In genomic region chr6:54057661-54058060, GRCm38 (mm10) we compare ENCODE assay signal across 16 mouse cellular contexts. TPM values are rescaled to one million over a fixed set of nuclear protein-coding genes. Genes with fewer than 3 reads are reported as not detected.
DNase-seq lines count a peak whose midpoint lies in the region; ATAC-seq and TF ChIP-seq lines count a peak whose summit lies in the region.
"Had no signal": no experiment of that assay in that cellular context is flagged by ENCODE, and none has a peak within 500 bp of the region (broad histone marks: within the 10 kb centered on the region; RNA-seq: fewer than 3 reads in every experiment).

No protein-coding gene starts in this region.

- no peaks in the 10 kb centered on the region for H3K9me3 ChIP-seq in liver, postnatal 0 days (ENCODE audit: low read length)
- H3K9me3 ChIP-seq: midbrain, embryonic 12.5 days; neural tube, embryonic 15.5 days had no signal

- TF ChIP-seq CTCF in liver, postnatal 0 days (IDR thresholded peaks at IDR 0.05; ENCODE audit: low read depth), result peak; percentile 21; the same call in 1 of the 2 replicates

- peak; percentile 74 for DNase-seq in heart, adult 11 months
- no peak for DNase-seq in heart, adult 8-10 months (ENCODE audit: low spot score)
- no peak for DNase-seq in liver, postnatal 0 days
- DNase-seq in liver (no peak), ES-CJ7 (ENCODE audit: low read depth, low spot score) (peak; percentile 64)
- DNase-seq in splenic B cell, adult 2 months (ENCODE audit: low read depth, low spot score), result peak; percentile 12
- DNase-seq in heart, adult 9 months (ENCODE audit: low spot score in 2 of 2), result no peak
- DNase-seq: heart, postnatal 4 days; lung, adult 18-20 months; lung, postnatal 36 days had no signal

- H3K4me3 ChIP-seq in liver, postnatal 0 days (ENCODE audit: low read depth, low read length), result no peak overlapping the region
- H3K4me3 ChIP-seq: erythroblast, embryonic 14.5 days; midbrain, embryonic 12.5 days; myocyte; neural tube, embryonic 15.5 days had no signal

- WGBS in liver, postnatal 0 days (ENCODE audit: insufficient replicate concordance), result 80% methylated on average over 10 of the region's 10 CpGs

- no peaks in the 10 kb centered on the region for H3K36me3 ChIP-seq in liver, postnatal 0 days (replicated peaks; ENCODE audit: insufficient read depth, low read length)
- H3K36me3 ChIP-seq in splenic B cell, adult 2 months (ENCODE audit: control insufficient read depth, insufficient read depth, low read length, poor library complexity, severe bottlenecking), result no peaks in the 10 kb centered on the region
- H3K36me3 ChIP-seq: midbrain, embryonic 12.5 days; neural tube, embryonic 15.5 days had no signal

- no peaks in the 10 kb centered on the region for H3K27me3 ChIP-seq in liver, postnatal 0 days (ENCODE audit: insufficient read depth, low read length)
- H3K27me3 ChIP-seq in splenic B cell, adult 2 months (ENCODE audit: control insufficient read depth, insufficient read depth, low read length, poor library complexity, severe bottlenecking), result no peaks in the 10 kb centered on the region
- H3K27me3 ChIP-seq: midbrain, embryonic 12.5 days; neural tube, embryonic 15.5 days had no signal

- ATAC-seq in liver, postnatal 0 days, result no peak
- ATAC-seq: forebrain, embryonic 14.5 days; inflammation-experienced regulatory T-cells, adult 6 months had no signal

- no peak overlapping the region for H3K27ac ChIP-seq in liver, postnatal 0 days (ENCODE audit: low read depth)
- H3K27ac ChIP-seq: midbrain, embryonic 12.5 days; neural tube, embryonic 15.5 days had no signal

- no peak for TF ChIP-seq EP300 in liver, postnatal 0 days (IDR thresholded peaks at IDR 0.05; ENCODE audit: low read depth)

- H3K9ac ChIP-seq in liver, postnatal 0 days (replicated peaks), result no peak overlapping the region
- H3K9ac ChIP-seq: midbrain, embryonic 12.5 days; neural tube, embryonic 15.5 days had no signal

- H3K4me1 ChIP-seq in liver, postnatal 0 days (ENCODE audit: insufficient read depth), result peaks cover 13% of the 10 kb centered on the region

- no peak overlapping the region for H3K4me2 ChIP-seq in liver, postnatal 0 days (ENCODE audit: low read depth, low read length)
- H3K4me2 ChIP-seq: midbrain, embryonic 12.5 days; neural tube, embryonic 15.5 days had no signal

RNA-seq across cellular contexts. Expression of gene Chn2, which starts 18.3 kb away (rescaled TPM):
- 1 to 10 TPM; 2.7 to 5.1 (median 2.9) TPM for total RNA-seq in heart, adult 8-10 months (2022)
- polyA plus RNA-seq in liver, postnatal 0 days (2015; fragmentation: Nextera tagmentation; extraction: Ambion mirVana), result 10.8 and 12.4 TPM in 2 replicates
- polyA plus RNA-seq: erythroblast, embryonic 14.5 days had no signal

Comparison
In these comparisons a context has a peak if more than half of its experiments do, and no peak if none do; other contexts are left out.
1. DNase-seq: peak in heart, adult 11 months (single experiment), ES-CJ7 (single experiment) and splenic B cell, adult 2 months (single experiment); none in heart, adult 8-10 months (single experiment), liver, postnatal 0 days (single experiment), liver (single experiment) and heart, adult 9 months (0 of 2).